Mouse (Mus musculus) kidney, embryonic 14.5 days (tissue): Measurements from ENCODE around the gene Rasl2-9. TPM values are rescaled to one million over a fixed set of nuclear protein-coding genes. Genes with fewer than 3 reads are reported as not detected.

Source experiments
- ATAC-seq: fragments of 200-750 bp; cut with Nextera tagmentation; 2 replicates; pipeline ENCODE4 v1.8.0; 2017; ENCODE audit warnings: moderate number of reproducible peaks, mild to moderate bottlenecking, moderate TSS enrichment, moderate library complexity; ENCODE audit not compliant: low FRiP score, low TSS enrichment
- H3K27ac ChIP-seq: fragments of 300-500 bp; sonication (generic); 2 replicates; pipeline ENCODE4 v1.5.1; 2014; ENCODE audit warnings: low read depth, mild to moderate bottlenecking, low read length, moderate library complexity, mixed read lengths
- H3K27me3 ChIP-seq: fragments of 300-500 bp; sonication (generic); 2 replicates; pipeline ENCODE4 v1.6.1; 2014; ENCODE audit warnings: mild to moderate bottlenecking, low read length; ENCODE audit not compliant: control insufficient read depth, insufficient read depth
- H3K36me3 ChIP-seq: fragments of 300-500 bp; sonication (generic); 2 replicates; pipeline ENCODE4 v1.6.1; 2014; ENCODE audit warnings: low read length, mixed read lengths; ENCODE audit not compliant: control insufficient read depth, insufficient read depth
- H3K4me1 ChIP-seq: fragments of 300-500 bp; sonication (generic); 2 replicates; pipeline ENCODE4 v1.6.1; 2014; ENCODE audit warnings: low read length, mixed read lengths; ENCODE audit not compliant: control insufficient read depth, insufficient read depth
- H3K4me2 ChIP-seq: fragments of 300-500 bp; sonication (generic); replicated peaks from 2 replicates; pipeline ENCODE4 v1.6.1; 2014; ENCODE audit warnings: low read depth, mild to moderate bottlenecking, low read length
- H3K4me3 ChIP-seq: fragments of 300-500 bp; sonication (generic); 2 replicates; pipeline ENCODE4 v1.5.1; 2014; ENCODE audit warnings: mild to moderate bottlenecking, low read length
- H3K9ac ChIP-seq: fragments of 300-500 bp; sonication (generic); 2 replicates; pipeline ENCODE4 v1.6.1; 2014; ENCODE audit warnings: low read depth, mild to moderate bottlenecking, low read length, moderate library complexity
- H3K9me3 ChIP-seq: fragments of 300-500 bp; sonication (generic); 2 replicates; pipeline ENCODE4 v1.6.1; 2016; ENCODE audit warnings: low read length; ENCODE audit not compliant: control insufficient read depth
- WGBS: fragments of 180-500 bp; shearing (Covaris S2); extraction: QIAGEN DNeasy Blood & Tissue Kit; methylation state at CpG from one replicate; pipeline ENCODE4 v1.1.7; 2014; 5-methylcytosine and 5-hydroxymethylcytosine counted together
- polyA plus RNA-seq: library from polyadenylated mRNA; unstranded; fragments of >200 nt; fragmentation: Nextera tagmentation; extraction: Ambion mirVana; gene quantifications from 2 replicates; pipeline ENCODE4 v1.2.1, GENCODE M21; 2014

Gene Rasl2-9
- polyA plus RNA-seq, 1 experiment from 2014 or later: 0.28 TPM

- H3K4me1 ChIP-seq: no peaks in the 10 kb centered on the region
- no peak for ATAC-seq
- 91% methylated on average over 3 of the region's 3 CpGs for WGBS
Measured at GRCm38 (mm10) chr7:5099796-5100195, 26.0 kb downstream of the Rasl2-9 start.

GRCm38 (mm10) chr7:5098769-5099168, 27.0 kb downstream of the Rasl2-9 start:
- Histone ChIP-seq H3K4me3 (no peak overlapping the region), H3K36me3 (peaks cover 53% of the 10 kb centered on the region), H3K4me2 (no peak overlapping the region), H3K27me3 (no peaks in the 10 kb centered on the region), H3K9me3 (no peaks in the 10 kb centered on the region), H3K4me1 (no peaks in the 10 kb centered on the region), H3K27ac (no peak overlapping the region), H3K9ac (no peak overlapping the region)
- no peak for ATAC-seq
- 91% methylated on average over 5 of the region's 5 CpGs for WGBS

More at GRCm38 (mm10) chr7:5099796-5100195, 26.0 kb downstream of the Rasl2-9 start:
- no peak overlapping the region for H3K27ac ChIP-seq
- H3K4me2 ChIP-seq: no peak overlapping the region
- peaks cover 43% of the 10 kb centered on the region for H3K36me3 ChIP-seq
- no peak overlapping the region for H3K9ac ChIP-seq
- H3K9me3 ChIP-seq: no peaks in the 10 kb centered on the region
- H3K4me3 ChIP-seq: no peak overlapping the region
- H3K27me3 ChIP-seq: no peaks in the 10 kb centered on the region

- no peaks in the 10 kb centered on the region for H3K4me1 ChIP-seq
- H3K9ac ChIP-seq: no peak overlapping the region
- no peak for ATAC-seq
- H3K4me2 ChIP-seq: no peak overlapping the region
- no peaks in the 10 kb centered on the region for H3K27me3 ChIP-seq
- H3K4me3 ChIP-seq: no peak overlapping the region
- no peak overlapping the region for H3K27ac ChIP-seq
- 83% methylated on average over 20 of the region's 21 CpGs for WGBS
- H3K36me3 ChIP-seq: peaks cover 78% of the 10 kb centered on the region
- no peaks in the 10 kb centered on the region for H3K9me3 ChIP-seq
Measured at GRCm38 (mm10) chr7:5092831-5093510, 32.8 kb downstream of the Rasl2-9 start.

- Histone ChIP-seq H3K4me3 (no peak overlapping the region), H3K9me3 (no peaks in the 10 kb centered on the region), H3K36me3 (peaks cover 73% of the 10 kb centered on the region), H3K27ac (no peak overlapping the region), H3K27me3 (no peaks in the 10 kb centered on the region), H3K9ac (no peak overlapping the region), H3K4me2 (no peak overlapping the region), H3K4me1 (0 out of 2 replicates have a peak, but pooled peaks cover 3% of the 10 kb centered on the region)
- no peak for ATAC-seq
- 81% methylated on average over 6 of the region's 6 CpGs for WGBS
Measured at GRCm38 (mm10) chr7:5092381-5092780, 33.4 kb downstream of the Rasl2-9 start.

- 0 out of 2 replicates have a peak, but pooled peaks cover 6% of the 10 kb centered on the region for H3K4me1 ChIP-seq
- no peaks in the 10 kb centered on the region for H3K9me3 ChIP-seq
- no peak overlapping the region for H3K9ac ChIP-seq
- H3K4me3 ChIP-seq: no peak overlapping the region
- H3K36me3 ChIP-seq: peaks cover 67% of the 10 kb centered on the region
- H3K27ac ChIP-seq: no peak overlapping the region
- no peaks in the 10 kb centered on the region for H3K27me3 ChIP-seq
- no peak overlapping the region for H3K4me2 ChIP-seq
- no peak for ATAC-seq
- 87% methylated on average over 15 of the region's 15 CpGs for WGBS
Measured at GRCm38 (mm10) chr7:5091008-5091728, 34.6 kb downstream of the Rasl2-9 start.

GRCm38 (mm10) chr7:5089853-5090252, 35.9 kb downstream of the Rasl2-9 start:
- Histone ChIP-seq H3K27ac (no peak overlapping the region), H3K9ac (no peak overlapping the region), H3K4me2 (no peak overlapping the region), H3K27me3 (no peaks in the 10 kb centered on the region), H3K4me3 (no peak overlapping the region), H3K9me3 (no peaks in the 10 kb centered on the region), H3K4me1 (0 out of 2 replicates have a peak, but pooled peaks cover 6% of the 10 kb centered on the region), H3K36me3 (peaks cover 67% of the 10 kb centered on the region)
- 95% methylated on average over 15 of the region's 15 CpGs for WGBS
- no peak for ATAC-seq

GRCm38 (mm10) chr7:5087886-5088285, 37.9 kb downstream of the Rasl2-9 start:
- Histone ChIP-seq H3K4me3 (no peak overlapping the region), H3K9ac (no peak overlapping the region), H3K4me2 (no peak overlapping the region), H3K4me1 (0 out of 2 replicates have a peak, but pooled peaks cover 6% of the 10 kb centered on the region), H3K36me3 (peaks cover 61% of the 10 kb centered on the region), H3K27me3 (no peaks in the 10 kb centered on the region), H3K27ac (no peak overlapping the region), H3K9me3 (no peaks in the 10 kb centered on the region)
- 79% methylated on average over 4 of the region's 4 CpGs for WGBS
- ATAC-seq: no peak

- no peaks in the 10 kb centered on the region for H3K27me3 ChIP-seq
- no peak overlapping the region for H3K27ac ChIP-seq
- ATAC-seq: no peak
- WGBS: 45% methylated on average over 5 of the region's 5 CpGs
- H3K4me1 ChIP-seq: 0 out of 2 replicates have a peak, but pooled peaks cover 6% of the 10 kb centered on the region
- H3K4me3 ChIP-seq: no peak overlapping the region
- H3K36me3 ChIP-seq: peaks cover 52% of the 10 kb centered on the region
- no peak overlapping the region for H3K4me2 ChIP-seq
- H3K9ac ChIP-seq: no peak overlapping the region
- H3K9me3 ChIP-seq: no peaks in the 10 kb centered on the region
Measured at GRCm38 (mm10) chr7:5086921-5087440, 38.8 kb downstream of the Rasl2-9 start.

GRCm38 (mm10) chr7:5085512-5085911, 40.2 kb downstream of the Rasl2-9 start:
- no peak overlapping the region for H3K9ac ChIP-seq
- H3K4me2 ChIP-seq: no peak overlapping the region
- H3K27ac ChIP-seq: no peak overlapping the region
- peaks cover 41% of the 10 kb centered on the region for H3K36me3 ChIP-seq
- H3K9me3 ChIP-seq: no peaks in the 10 kb centered on the region
- H3K27me3 ChIP-seq: no peaks in the 10 kb centered on the region
- ATAC-seq: no peak
- 88% methylated on average over 1 of the region's 1 CpGs for WGBS
- H3K4me1 ChIP-seq: peaks cover 14% of the 10 kb centered on the region
- no peak overlapping the region for H3K4me3 ChIP-seq
